14 mouse cellular contexts compared by ENCODE assay signal in the genomic region with DNA sequence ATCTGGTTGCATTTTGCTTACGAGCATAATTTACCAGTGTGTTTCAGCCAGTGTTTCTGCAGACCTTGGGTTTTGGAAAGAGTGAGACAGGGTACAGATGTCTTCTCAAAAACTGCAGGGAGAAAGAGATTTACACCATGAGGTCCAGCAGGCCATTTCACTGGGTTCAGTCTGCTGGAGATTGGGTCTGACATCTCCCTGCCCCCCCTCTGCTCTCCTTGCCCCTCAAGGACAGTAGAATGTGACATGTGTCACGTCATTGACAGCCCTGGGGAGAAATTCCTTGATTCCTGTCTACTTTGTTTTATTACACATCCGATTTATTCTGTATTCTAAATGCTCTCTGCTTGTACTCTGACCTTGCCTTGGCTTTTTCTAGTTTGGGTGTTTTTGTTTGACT. TPM values are rescaled to one million over a fixed set of nuclear protein-coding genes. Genes with fewer than 3 reads are reported as not detected.
DNase-seq lines count a peak whose midpoint lies in the region; ATAC-seq and TF ChIP-seq lines count a peak whose summit lies in the region.
"Had no signal": no experiment of that assay in that cellular context is flagged by ENCODE, and none has a peak within 500 bp of the region (broad histone marks: within the 10 kb centered on the region; RNA-seq: fewer than 3 reads in every experiment).

No protein-coding gene starts in this region.

- no peak for DNase-seq in forebrain, embryonic 11.5 days (ENCODE audit: low spot score)
- peak; percentile 33 for DNase-seq in NIH3T3 (ENCODE audit: low read depth)
- DNase-seq in hindbrain, postnatal 0 days (ENCODE audit: low spot score) = no peak
- no peak for DNase-seq in thymus, adult 18-20 months
- DNase-seq in heart, postnatal 10 days = no peak
- DNase-seq: gastrocnemius, postnatal 10 days; lung, postnatal 14 days had no signal

- WGBS in forebrain, embryonic 12.5 days = 71% methylated on average over 3 of the region's 3 CpGs
- WGBS in forebrain, embryonic 11.5 days = 62% methylated on average over 3 of the region's 3 CpGs
- 27% methylated on average over 3 of the region's 3 CpGs for WGBS in embryonic facial prominence, embryonic 13.5 days
- 46% methylated on average over 3 of the region's 3 CpGs for WGBS in hindbrain, postnatal 0 days
- 76% methylated on average over 3 of the region's 3 CpGs for WGBS in intestine, embryonic 15.5 days

- H3K4me2 ChIP-seq in forebrain, embryonic 12.5 days = 0 out of 2 replicates have a peak overlapping the region, but pooled peaks have one; percentile 6
- no peak overlapping the region for H3K4me2 ChIP-seq in forebrain, embryonic 11.5 days (ENCODE audit: low read depth, low read length, severe bottlenecking)
- peak overlapping the region; percentile 73 for H3K4me2 ChIP-seq in embryonic facial prominence, embryonic 13.5 days
- H3K4me2 ChIP-seq in hindbrain, postnatal 0 days (ENCODE audit: low read depth, low read length) = peak overlapping the region; percentile 56
- no peak overlapping the region for H3K4me2 ChIP-seq in intestine, embryonic 15.5 days (replicated peaks)

- no peaks in the 10 kb centered on the region for H3K9me3 ChIP-seq in forebrain, embryonic 12.5 days
- H3K9me3 ChIP-seq in forebrain, embryonic 11.5 days (ENCODE audit: control insufficient read depth, low read length) = no peaks in the 10 kb centered on the region
- no peaks in the 10 kb centered on the region for H3K9me3 ChIP-seq in embryonic facial prominence, embryonic 13.5 days
- no peaks in the 10 kb centered on the region for H3K9me3 ChIP-seq in hindbrain, postnatal 0 days (ENCODE audit: low read length)
- no peaks in the 10 kb centered on the region for H3K9me3 ChIP-seq in intestine, embryonic 15.5 days

- TF ChIP-seq CTCF in hindbrain, postnatal 0 days (IDR thresholded peaks at IDR 0.05; ENCODE audit: low read depth) = no peak

- H3K36me3 ChIP-seq in forebrain, embryonic 12.5 days (replicated peaks) = no peaks in the 10 kb centered on the region
- no peaks in the 10 kb centered on the region for H3K36me3 ChIP-seq in forebrain, embryonic 11.5 days (ENCODE audit: control insufficient read depth, insufficient read depth, low read length)
- H3K36me3 ChIP-seq in embryonic facial prominence, embryonic 13.5 days = no peaks in the 10 kb centered on the region
- no peaks in the 10 kb centered on the region for H3K36me3 ChIP-seq in hindbrain, postnatal 0 days (ENCODE audit: insufficient read depth, low read length)
- H3K36me3 ChIP-seq in intestine, embryonic 15.5 days = no peaks in the 10 kb centered on the region

- no peak overlapping the region for H3K4me3 ChIP-seq in forebrain, embryonic 12.5 days (replicated peaks)
- no peak overlapping the region for H3K4me3 ChIP-seq in forebrain, embryonic 11.5 days (ENCODE audit: low read depth, low read length)
- H3K4me3 ChIP-seq in embryonic facial prominence, embryonic 13.5 days = peak overlapping the region; percentile 51
- peak overlapping the region; percentile 43 for H3K4me3 ChIP-seq in hindbrain, postnatal 0 days (ENCODE audit: low read length)
- no peak overlapping the region for H3K4me3 ChIP-seq in intestine, embryonic 15.5 days (replicated peaks)

- peaks cover 23% of the 10 kb centered on the region for H3K4me1 ChIP-seq in forebrain, embryonic 12.5 days
- H3K4me1 ChIP-seq in forebrain, embryonic 11.5 days (replicated peaks; ENCODE audit: control insufficient read depth, insufficient read depth, low read length) = peaks cover 10% of the 10 kb centered on the region
- peaks cover 42% of the 10 kb centered on the region for H3K4me1 ChIP-seq in embryonic facial prominence, embryonic 13.5 days
- H3K4me1 ChIP-seq in hindbrain, postnatal 0 days (ENCODE audit: insufficient read depth, low read length) = 0 out of 2 replicates have a peak, but pooled peaks cover 4% of the 10 kb centered on the region
- H3K4me1 ChIP-seq in intestine, embryonic 15.5 days (replicated peaks) = peaks cover 9% of the 10 kb centered on the region

- H3K27ac ChIP-seq in forebrain, embryonic 12.5 days = no peak overlapping the region
- no peak overlapping the region for H3K27ac ChIP-seq in forebrain, embryonic 11.5 days (ENCODE audit: low read depth, low read length)
- H3K27ac ChIP-seq in embryonic facial prominence, embryonic 13.5 days = peak overlapping the region; percentile 66; the same call in 1 of the 2 replicates
- H3K27ac ChIP-seq in hindbrain, postnatal 0 days = no peak overlapping the region
- H3K27ac ChIP-seq in intestine, embryonic 15.5 days = no peak overlapping the region
- H3K27ac ChIP-seq: liver, embryonic 14.5 days; stomach, postnatal 0 days had no signal

- peaks cover 9% of the 10 kb centered on the region for H3K27me3 ChIP-seq in forebrain, embryonic 12.5 days
- H3K27me3 ChIP-seq in forebrain, embryonic 11.5 days (ENCODE audit: control insufficient read depth, insufficient read depth, low read length) = no peaks in the 10 kb centered on the region; the same call in 1 of the 2 replicates
- H3K27me3 ChIP-seq in embryonic facial prominence, embryonic 13.5 days = no peaks in the 10 kb centered on the region
- no peaks in the 10 kb centered on the region for H3K27me3 ChIP-seq in hindbrain, postnatal 0 days (ENCODE audit: insufficient read depth, low read length)
- H3K27me3 ChIP-seq in intestine, embryonic 15.5 days (replicated peaks) = peaks cover 11% of the 10 kb centered on the region

- no peak for ATAC-seq in forebrain, embryonic 12.5 days (ENCODE audit: low FRiP score)
- no peak for ATAC-seq in forebrain, embryonic 11.5 days (replicated peaks; ENCODE audit: low FRiP score)
- no peak for ATAC-seq in embryonic facial prominence, embryonic 13.5 days (ENCODE audit: insufficient number of reproducible peaks, insufficient read depth, low FRiP score, low TSS enrichment, low read depth)
- ATAC-seq in hindbrain, postnatal 0 days = no peak
- no peak for ATAC-seq in intestine, embryonic 15.5 days
- ATAC-seq: activated CD4-positive, CD25-positive, alpha-beta regulatory T cell, adult 4 months; intestine, postnatal 0 days had no signal

- H3K9ac ChIP-seq in forebrain, embryonic 12.5 days = no peak overlapping the region
- no peak overlapping the region for H3K9ac ChIP-seq in forebrain, embryonic 11.5 days (ENCODE audit: low read length)
- no peak overlapping the region for H3K9ac ChIP-seq in embryonic facial prominence, embryonic 13.5 days
- H3K9ac ChIP-seq in hindbrain, postnatal 0 days (replicated peaks; ENCODE audit: low read length) = no peak overlapping the region
- no peak overlapping the region for H3K9ac ChIP-seq in intestine, embryonic 15.5 days
- H3K9ac ChIP-seq: liver, embryonic 14.5 days had no signal

- intact Hi-C loops in heart, postnatal 10 days (cut with DNase I) = no loop called here

RNA-seq across cellular contexts. Expression of gene Sgk1, which starts 2.5 kb away (rescaled TPM):
- 22.7 and 23.7 TPM in 2 replicates for polyA plus RNA-seq in forebrain, embryonic 12.5 days (2016; fragmentation: Nextera tagmentation; extraction: Ambion mirVana)
- polyA plus RNA-seq in forebrain, embryonic 11.5 days (2014; fragmentation: Nextera tagmentation; extraction: Ambion mirVana) = 20.7 and 24.5 TPM in 2 replicates
- polyA plus RNA-seq in embryonic facial prominence, embryonic 13.5 days (2015; fragmentation: Nextera tagmentation; extraction: Ambion mirVana) = 48.9 and 51.9 TPM in 2 replicates
- total RNA-seq in hindbrain, postnatal 0 days (2014; rRNA removed) = 71.8 and 75.1 TPM in 2 replicates
- polyA plus RNA-seq in hindbrain, postnatal 0 days (2015; fragmentation: Nextera tagmentation; extraction: Ambion mirVana) = 57.1 and 57.5 TPM in 2 replicates
- total RNA-seq in heart, postnatal 10 days (2021) = 100 to 1,000 TPM in 1 of 2 experiments, 10 to 100 TPM in 1; 66.4 to 121 TPM
- polyA plus RNA-seq in intestine, embryonic 15.5 days (2015; fragmentation: Nextera tagmentation; extraction: Ambion mirVana) = 30.6 and 36.7 TPM in 2 replicates

Comparison
In these comparisons a context has a peak if more than half of its experiments do, and no peak if none do; other contexts are left out.
1. H3K4me2 ChIP-seq: peak in forebrain, embryonic 12.5 days (single experiment), embryonic facial prominence, embryonic 13.5 days (single experiment) and hindbrain, postnatal 0 days (single experiment); none in forebrain, embryonic 11.5 days (single experiment) and intestine, embryonic 15.5 days (single experiment).
2. H3K4me3 ChIP-seq: peak in embryonic facial prominence, embryonic 13.5 days (single experiment) and hindbrain, postnatal 0 days (single experiment); none in forebrain, embryonic 12.5 days (single experiment), forebrain, embryonic 11.5 days (single experiment) and intestine, embryonic 15.5 days (single experiment).